Mouse (Mus musculus) forebrain, embryonic 14.5 days (tissue): ENCODE data around the gene Drap1. TPM values are rescaled to one million over a fixed set of nuclear protein-coding genes. Genes with fewer than 3 reads are reported as not detected.

Source experiments
- ATAC-seq: fragments of 200-750 bp; cut with Nextera tagmentation; 2 replicates; pipeline ENCODE4 v1.8.0; 2017; ENCODE audit warnings: mild to moderate bottlenecking, moderate library complexity
- DNase-seq: peaks from one replicate; pipeline ENCODE4 v3.0.0-alpha.2; 2015; ENCODE audit warnings: low spot score
- H3K27ac ChIP-seq: fragments of 300-500 bp; sonication (generic); 2 replicates; pipeline ENCODE4 v1.5.1; 2014; ENCODE audit warnings: low read depth, mild to moderate bottlenecking, control low read depth, low read length, moderate library complexity
- H3K27me3 ChIP-seq: fragments of 300-500 bp; sonication (generic); replicated peaks from 2 replicates; pipeline ENCODE4 v1.6.1; 2014; ENCODE audit warnings: low read length, control low read depth, mixed read lengths; ENCODE audit not compliant: control insufficient read depth, insufficient read depth
- H3K36me3 ChIP-seq: fragments of 300-500 bp; sonication (generic); 2 replicates; pipeline ENCODE4 v1.6.1; 2014; ENCODE audit warnings: low read length, control low read depth; ENCODE audit not compliant: control insufficient read depth, insufficient read depth
- H3K4me1 ChIP-seq: fragments of 300-500 bp; sonication (generic); 2 replicates; pipeline ENCODE4 v1.6.1; 2014; ENCODE audit warnings: antibody characterized with exemption, low read length, control low read depth; ENCODE audit not compliant: control insufficient read depth, insufficient read depth
- H3K4me2 ChIP-seq: fragments of 300-500 bp; sonication (generic); 2 replicates; pipeline ENCODE4 v1.6.1; 2014; ENCODE audit warnings: mild to moderate bottlenecking, control low read depth, low read length
- H3K4me3 ChIP-seq: fragments of 300-500 bp; sonication (generic); 2 replicates; pipeline ENCODE4 v1.5.1; 2014; ENCODE audit warnings: low read depth, low read length, control low read depth
- H3K9ac ChIP-seq: fragments of 300-500 bp; sonication (generic); 2 replicates; pipeline ENCODE4 v1.6.1; 2014; ENCODE audit warnings: mild to moderate bottlenecking, low read length, control low read depth, moderate library complexity
- H3K9me3 ChIP-seq: fragments of 300-500 bp; sonication (generic); replicated peaks from 2 replicates; pipeline ENCODE4 v1.6.1; 2016; ENCODE audit warnings: low read length, control low read depth, mixed read lengths; ENCODE audit not compliant: control insufficient read depth
- WGBS: fragments of 180-500 bp; shearing (Covaris S2); extraction: QIAGEN DNeasy Blood & Tissue Kit; methylation state at CpG from one replicate; pipeline ENCODE4 v1.1.7; 2014; 5-methylcytosine and 5-hydroxymethylcytosine counted together
- polyA plus RNA-seq: library from polyadenylated mRNA; unstranded; fragments of >200 nt; fragmentation: Nextera tagmentation; extraction: Ambion mirVana; gene quantifications from 2 replicates; pipeline ENCODE4 v1.2.1, GENCODE M21; 2014

Drap1 gene
- polyA plus RNA-seq, 1 experiment from 2014 or later, result 255 TPM

DNA sequence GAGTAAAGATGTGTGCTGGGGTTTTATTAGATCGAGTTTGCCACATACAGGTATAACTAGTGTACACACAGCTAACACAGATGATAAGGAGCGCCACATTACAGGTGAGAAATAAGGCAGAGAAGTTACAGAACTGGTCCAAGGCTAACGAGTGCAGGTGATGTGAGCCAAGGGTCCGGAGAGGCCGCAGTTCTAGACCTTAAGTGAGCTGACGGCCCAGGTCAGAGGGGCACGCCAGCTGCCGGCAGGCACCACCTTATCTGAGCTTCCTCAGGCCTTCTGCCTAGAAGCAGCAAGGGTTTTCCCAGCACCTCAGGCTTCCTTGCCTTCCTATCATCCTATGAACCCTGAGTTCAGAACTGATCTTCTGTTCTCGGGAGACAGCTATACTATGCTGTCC is 5.1 kb downstream of the Drap1 start:
- no peak overlapping the region for H3K4me2 ChIP-seq
- peaks cover 7% of the 10 kb centered on the region for H3K4me1 ChIP-seq
- H3K27ac ChIP-seq, result no peak overlapping the region
- H3K9ac ChIP-seq, result no peak overlapping the region
- no peaks in the 10 kb centered on the region for H3K9me3 ChIP-seq
- no peak for ATAC-seq
- no peak for DNase-seq
- H3K27me3 ChIP-seq, result no peaks in the 10 kb centered on the region
- 91% methylated on average over 9 of the region's 9 CpGs for WGBS
- H3K36me3 ChIP-seq, result peaks cover 24% of the 10 kb centered on the region
- H3K4me3 ChIP-seq, result no peak overlapping the region

DNA sequence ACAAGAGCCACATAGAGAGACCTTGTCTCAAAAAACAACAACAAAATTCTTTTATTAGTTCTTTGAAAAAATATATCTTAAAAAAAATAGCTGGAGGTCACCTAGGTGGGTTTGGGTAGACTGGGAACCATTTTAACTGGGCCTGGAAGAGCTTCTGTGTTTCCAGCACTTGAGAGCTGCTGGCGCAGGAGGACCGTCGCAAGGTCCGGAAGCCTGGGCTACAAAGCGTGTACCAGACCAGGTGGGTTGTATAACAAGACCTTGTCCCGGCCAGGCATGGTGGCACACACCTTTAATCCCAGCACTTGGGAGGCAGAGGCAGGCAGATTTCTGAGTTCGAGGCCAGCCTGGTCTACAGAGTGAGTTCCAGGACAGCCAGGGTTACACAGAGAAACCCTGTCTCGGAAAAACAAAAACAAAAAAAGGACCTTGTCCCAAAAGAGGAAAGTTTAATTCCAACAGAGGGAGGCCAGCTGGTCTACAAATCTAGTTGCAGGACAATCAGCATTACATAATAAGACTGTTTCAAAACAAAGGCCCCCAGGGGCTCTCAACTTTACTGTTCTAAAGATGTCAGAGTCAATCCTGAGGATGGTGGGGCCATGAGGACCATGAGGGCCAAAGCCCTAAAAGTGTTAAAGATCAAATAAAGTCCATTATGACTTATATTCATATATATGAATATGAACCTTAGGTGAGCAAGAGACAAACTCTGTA is 5.9 kb downstream of the Drap1 start:
- H3K27me3 ChIP-seq, result no peaks in the 10 kb centered on the region

DNA sequence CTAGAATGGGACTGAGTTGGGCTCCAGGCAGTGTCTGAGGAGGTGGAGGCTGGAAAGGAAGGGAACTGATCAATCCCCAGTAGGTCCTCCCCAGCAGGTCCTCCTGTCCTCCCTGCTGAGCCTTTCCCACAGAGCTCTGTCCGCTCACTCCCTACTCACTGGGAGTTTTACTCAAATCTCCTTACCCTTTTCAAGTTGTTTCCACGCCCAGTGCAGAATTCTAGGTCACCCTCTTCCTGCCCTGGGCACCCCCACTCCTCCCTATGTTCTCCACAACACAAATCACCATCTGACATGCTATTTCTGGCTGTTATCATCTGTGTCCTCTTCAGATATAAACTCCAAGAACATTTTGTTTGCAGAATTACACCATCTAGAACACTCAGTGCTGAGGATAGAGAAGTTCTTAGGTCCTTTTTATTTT is 10.2 kb downstream of the Drap1 start:
- Histone ChIP-seq H3K27ac (no peak overlapping the region), H3K4me1 (no peaks in the 10 kb centered on the region), H3K36me3 (no peaks in the 10 kb centered on the region), H3K27me3 (no peaks in the 10 kb centered on the region), H3K9me3 (no peaks in the 10 kb centered on the region), H3K4me2 (no peak overlapping the region), H3K9ac (no peak overlapping the region), H3K4me3 (no peak overlapping the region)
- no peak for ATAC-seq
- 63% methylated on average over 2 of the region's 2 CpGs for WGBS
- DNase-seq, result no peak

More for the DNA sequence above, 5.9 kb downstream of the Drap1 start:
- DNase-seq, result no peak
- H3K4me2 ChIP-seq, result no peak overlapping the region
- no peaks in the 10 kb centered on the region for H3K9me3 ChIP-seq
- H3K4me3 ChIP-seq, result no peak overlapping the region
- no peak overlapping the region for H3K9ac ChIP-seq
- no peak overlapping the region for H3K27ac ChIP-seq
- peaks cover 24% of the 10 kb centered on the region for H3K36me3 ChIP-seq
- H3K4me1 ChIP-seq, result peaks cover 7% of the 10 kb centered on the region
- 93% methylated on average over 8 of the region's 8 CpGs for WGBS
- ATAC-seq, result no peak

DNA sequence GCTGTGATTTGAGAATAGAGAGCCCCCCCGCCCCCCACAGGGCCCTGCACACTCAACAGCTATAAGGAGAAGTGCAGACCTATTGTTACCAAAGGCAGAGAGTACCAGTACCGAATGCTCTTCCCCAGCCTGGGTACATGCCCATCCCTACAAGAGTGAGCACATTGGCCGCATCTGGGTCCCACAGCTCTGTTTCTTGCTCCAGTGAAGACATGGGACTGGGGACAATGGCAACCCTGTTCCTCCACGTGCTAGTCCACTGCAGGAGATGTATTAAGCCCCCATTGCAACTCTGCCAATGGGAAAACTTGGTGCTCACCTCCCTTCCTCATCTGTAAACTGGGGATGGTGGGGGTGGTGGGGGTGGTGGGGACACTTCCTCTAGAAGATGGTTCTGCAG is 10.9 kb downstream of the Drap1 start:
- H3K27ac ChIP-seq, result no peak overlapping the region
- no peak for ATAC-seq
- no peak overlapping the region for H3K4me3 ChIP-seq
- H3K4me2 ChIP-seq, result no peak overlapping the region
- H3K36me3 ChIP-seq, result no peaks in the 10 kb centered on the region
- WGBS, result 74% methylated on average over 4 of the region's 4 CpGs
- H3K9ac ChIP-seq, result no peak overlapping the region
- no peaks in the 10 kb centered on the region for H3K9me3 ChIP-seq
- DNase-seq, result no peak
- H3K27me3 ChIP-seq, result no peaks in the 10 kb centered on the region
- H3K4me1 ChIP-seq, result no peaks in the 10 kb centered on the region

DNA sequence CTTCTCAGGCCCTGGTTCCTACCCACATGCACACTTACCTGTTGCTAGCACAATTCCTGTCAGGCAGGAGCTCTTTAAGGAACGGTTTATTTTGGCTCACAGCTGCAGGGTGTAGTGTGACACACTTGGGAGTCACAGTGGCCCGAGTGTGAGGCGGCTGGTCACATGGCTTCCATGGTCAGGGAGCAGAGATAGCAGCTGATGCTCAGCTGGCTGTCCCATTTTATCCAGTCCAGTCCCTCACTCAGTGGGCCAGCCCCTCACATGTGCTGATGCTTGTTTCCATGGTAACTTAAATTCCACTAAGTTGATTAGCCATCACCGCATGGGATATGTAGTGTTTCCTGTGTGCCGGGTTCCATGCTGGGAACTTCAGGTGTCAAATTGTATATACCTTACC is 12.8 kb downstream of the Drap1 start:
- Histone ChIP-seq H3K4me1 (no peaks in the 10 kb centered on the region; the same call in 1 of the 2 replicates), H3K4me3 (no peak overlapping the region)
- no peak for DNase-seq

DNA sequence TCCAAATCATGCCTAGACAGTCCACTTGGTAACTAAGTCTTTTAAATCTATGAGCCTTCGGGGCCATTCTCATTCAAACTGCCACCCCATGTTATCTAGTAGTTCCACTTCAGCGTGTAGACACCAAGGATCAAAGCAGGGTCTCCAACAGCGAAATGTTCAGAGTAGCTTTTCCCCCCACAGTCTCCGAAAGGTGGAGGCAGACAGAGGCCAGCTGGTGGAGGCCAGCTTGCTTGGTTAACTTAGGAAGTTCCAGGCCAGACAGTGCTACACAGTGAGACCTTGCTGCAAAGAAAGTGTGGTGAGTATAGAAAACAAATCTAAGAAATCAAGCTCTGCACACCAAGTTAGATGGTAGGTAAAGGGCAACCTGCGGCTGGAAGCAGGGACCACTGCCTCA is 14.1 kb downstream of the Drap1 start:
- no peak overlapping the region for H3K4me2 ChIP-seq
- H3K4me1 ChIP-seq, result no peaks in the 10 kb centered on the region; the same call in 1 of the 2 replicates
- no peaks in the 10 kb centered on the region for H3K9me3 ChIP-seq
- H3K36me3 ChIP-seq, result no peaks in the 10 kb centered on the region
- H3K4me3 ChIP-seq, result no peak overlapping the region
- no peaks in the 10 kb centered on the region for H3K27me3 ChIP-seq
- DNase-seq (no peak), ATAC-seq (no peak)
- H3K27ac ChIP-seq, result no peak overlapping the region
- 92% methylated on average over 5 of the region's 5 CpGs for WGBS
- no peak overlapping the region for H3K9ac ChIP-seq

More for the DNA sequence above, 12.8 kb downstream of the Drap1 start:
- no peaks in the 10 kb centered on the region for H3K36me3 ChIP-seq
- no peak overlapping the region for H3K27ac ChIP-seq
- H3K9ac ChIP-seq, result no peak overlapping the region
- H3K9me3 ChIP-seq, result no peaks in the 10 kb centered on the region
- no peak for ATAC-seq
- no peaks in the 10 kb centered on the region for H3K27me3 ChIP-seq
- WGBS, result 76% methylated on average over 5 of the region's 5 CpGs
- no peak overlapping the region for H3K4me2 ChIP-seq

DNA sequence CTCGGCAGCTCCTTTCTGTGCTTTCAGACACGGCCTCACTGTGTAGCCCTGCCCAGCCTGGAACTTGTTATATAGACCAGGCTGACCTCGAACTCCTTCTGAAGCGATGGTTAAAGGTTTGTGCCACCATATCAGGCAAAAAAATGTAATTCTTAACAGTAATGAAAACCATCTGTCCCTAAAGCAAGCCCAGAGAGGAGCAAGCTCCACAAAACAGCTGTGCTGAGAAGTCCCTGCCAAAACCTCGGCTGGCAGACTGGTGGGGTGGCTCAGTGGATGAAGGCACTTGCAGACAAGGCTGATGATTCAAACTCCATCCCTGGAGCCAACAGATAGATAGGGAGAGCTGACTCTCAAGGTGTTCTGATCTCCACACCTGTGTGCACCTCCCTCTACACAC is 15.7 kb downstream of the Drap1 start:
- no peak for ATAC-seq
- no peak overlapping the region for H3K9ac ChIP-seq

DNA sequence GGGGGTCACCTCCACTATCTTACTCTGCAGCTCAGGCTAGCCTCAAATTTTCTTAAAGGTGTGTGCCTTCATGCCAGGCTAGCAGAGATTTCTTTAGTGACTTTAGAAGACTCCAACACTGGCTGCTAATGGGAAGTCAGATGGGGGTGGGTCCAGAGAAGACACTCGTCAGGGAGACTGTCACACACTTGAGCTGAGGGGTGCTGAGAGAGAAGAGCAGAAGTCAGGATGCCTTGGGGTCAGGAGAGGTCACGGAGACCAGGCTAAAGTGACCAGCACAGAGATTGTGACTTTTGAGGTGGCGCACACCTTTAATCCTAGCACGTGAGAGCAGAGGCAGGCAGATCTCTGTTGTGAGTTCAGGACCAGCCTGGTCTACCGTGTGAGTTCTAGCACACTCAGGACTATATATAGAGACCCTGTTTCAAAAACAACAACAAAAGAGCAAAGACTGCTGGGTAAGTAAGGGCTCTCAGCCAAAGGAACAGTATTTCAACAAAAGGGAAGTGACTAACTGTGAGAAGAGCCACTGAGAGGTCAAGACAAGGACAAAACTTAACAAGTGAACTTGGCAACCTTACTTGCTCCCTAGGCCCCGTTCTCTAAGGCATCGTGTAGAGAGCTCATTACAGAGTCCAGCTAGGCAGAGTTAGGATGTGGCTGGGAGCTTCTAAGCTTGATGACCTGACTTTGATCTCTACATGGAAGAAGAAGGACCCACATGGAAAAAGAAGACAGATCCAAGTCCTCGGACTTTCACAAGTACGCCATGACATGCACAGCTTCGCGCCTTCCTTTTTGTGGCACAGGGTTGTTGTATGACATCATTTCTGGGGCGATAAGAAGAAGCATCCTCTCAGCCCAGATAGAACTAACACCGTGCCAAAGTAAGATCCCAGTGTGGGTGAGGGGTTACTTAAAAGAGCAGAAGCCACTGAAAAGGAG is 16.4 kb downstream of the Drap1 start:
- H3K27ac ChIP-seq, result no peak overlapping the region
- H3K4me3 ChIP-seq, result no peak overlapping the region
- H3K9ac ChIP-seq, result no peak overlapping the region
- H3K9me3 ChIP-seq, result no peaks in the 10 kb centered on the region
- WGBS, result 89% methylated on average over 13 of the region's 13 CpGs
- H3K4me2 ChIP-seq, result peak overlapping the region; percentile 61; the same call in 1 of the 2 replicates
- no peaks in the 10 kb centered on the region; the same call in 1 of the 2 replicates for H3K4me1 ChIP-seq
- H3K36me3 ChIP-seq, result no peaks in the 10 kb centered on the region
- DNase-seq, result no peak
- H3K27me3 ChIP-seq, result no peaks in the 10 kb centered on the region
- ATAC-seq, result no peak

More for the DNA sequence above, 15.7 kb downstream of the Drap1 start:
- H3K27ac ChIP-seq, result no peak overlapping the region
- H3K36me3 ChIP-seq, result no peaks in the 10 kb centered on the region
- H3K4me1 ChIP-seq, result no peaks in the 10 kb centered on the region; the same call in 1 of the 2 replicates
- peak; percentile 16 for DNase-seq
- H3K4me3 ChIP-seq, result no peak overlapping the region
- no peaks in the 10 kb centered on the region for H3K9me3 ChIP-seq
- WGBS, result 80% methylated on average over 5 of the region's 5 CpGs
- no peaks in the 10 kb centered on the region for H3K27me3 ChIP-seq
- H3K4me2 ChIP-seq, result no peak overlapping the region
